Mouse (Mus musculus) olfactory bulb, adult 2 months (tissue): ENCODE measurements at regions not wholly inside any gene's neighbourhood (a gene's known extent, or its start where the extent isn't known, plus 50 kb on each side); places are given as distances from the start of the nearest gene placed in this dataset.

ENCODE experiments used
- CTCF ChIP-seq: fragments of 200-500 bp; IDR thresholded peaks from 2 replicates; pipeline ENCODE4 v1.5.1; 2012; ENCODE audit warnings: low read depth, mild to moderate bottlenecking, low read length, moderate library complexity; ENCODE audit not compliant: insufficient read depth
- POLR2A ChIP-seq: fragments of 200-500 bp; IDR thresholded peaks from 2 replicates; pipeline ENCODE4 v1.6.1; 2012; ENCODE audit warnings: mild to moderate bottlenecking, low read depth, low read length, moderate library complexity; ENCODE audit not compliant: insufficient read depth

DNA sequence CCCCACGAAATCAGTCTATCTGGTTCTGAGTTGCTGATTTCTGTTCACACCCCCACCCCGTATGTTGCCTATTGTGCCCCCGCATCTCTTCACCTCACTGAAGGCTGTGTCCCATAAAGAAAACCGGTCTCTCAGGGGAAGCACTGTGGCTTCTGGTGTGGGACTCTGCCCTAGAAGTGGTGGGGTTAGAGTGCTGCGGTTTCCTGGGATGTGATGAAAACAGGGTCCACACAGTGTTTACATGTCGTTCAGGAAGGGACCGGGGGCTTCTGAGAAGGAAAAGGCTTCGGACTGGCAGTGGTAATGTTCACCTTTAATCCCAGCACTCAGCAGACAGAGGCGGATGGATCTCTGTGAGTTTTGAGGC, 188.4 kb upstream of the Hnrnpa3 start:
- TF ChIP-seq CTCF (no peak), POLR2A (no peak)
